Mouse (Mus musculus): ENCODE data around the gene Cep135. TPM values are rescaled to one million over a fixed set of nuclear protein-coding genes. Genes with fewer than 3 reads are reported as not detected.

Gene Cep135
- polyA plus RNA-seq, 2 experiments from 2014 or later, result 5.0 TPM

DNA sequence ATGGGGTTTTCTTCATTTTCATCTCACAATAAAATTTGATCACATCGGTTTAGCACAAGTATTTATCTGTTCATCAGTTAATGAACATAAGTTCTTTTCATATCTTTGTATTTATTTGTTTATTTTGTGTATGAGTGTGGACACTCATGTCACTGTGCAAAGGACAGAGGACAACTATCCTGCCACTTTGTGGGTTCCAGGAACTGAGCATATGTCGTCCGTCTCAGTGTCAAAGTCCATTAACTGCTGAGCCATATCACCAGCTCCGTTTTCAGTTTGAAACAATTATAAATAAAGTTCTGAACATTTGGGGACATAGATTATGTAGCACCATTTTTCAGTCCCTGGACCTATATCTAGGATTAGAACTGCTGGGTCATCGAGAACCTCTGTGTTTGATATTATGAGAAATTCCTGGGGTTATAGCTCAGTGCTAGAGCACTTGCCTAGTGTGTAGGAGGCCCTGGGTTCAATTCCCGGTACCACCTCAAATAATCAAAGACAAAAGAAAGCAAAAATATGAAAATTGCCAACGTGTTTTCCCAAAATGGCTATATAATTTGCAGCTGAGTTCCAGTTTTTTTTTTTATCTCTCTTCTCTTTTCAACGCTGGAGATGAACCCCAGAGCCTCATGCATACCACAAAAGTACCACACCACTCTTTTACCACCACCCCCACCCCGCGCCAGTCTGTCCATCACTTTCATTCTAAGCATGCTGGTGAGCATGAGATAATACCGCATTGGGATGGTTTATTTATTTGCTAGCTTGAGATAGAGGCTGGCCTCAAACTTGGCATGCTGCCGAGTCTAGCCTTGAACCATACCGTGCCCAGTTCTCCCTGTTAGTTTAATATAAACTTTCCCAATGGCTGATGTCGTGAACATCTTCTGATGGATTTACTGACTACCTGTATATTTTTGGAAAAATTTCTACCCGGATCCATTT is 96.4 kb downstream of the Cep135 start:
- no peak for ATAC-seq

DNA sequence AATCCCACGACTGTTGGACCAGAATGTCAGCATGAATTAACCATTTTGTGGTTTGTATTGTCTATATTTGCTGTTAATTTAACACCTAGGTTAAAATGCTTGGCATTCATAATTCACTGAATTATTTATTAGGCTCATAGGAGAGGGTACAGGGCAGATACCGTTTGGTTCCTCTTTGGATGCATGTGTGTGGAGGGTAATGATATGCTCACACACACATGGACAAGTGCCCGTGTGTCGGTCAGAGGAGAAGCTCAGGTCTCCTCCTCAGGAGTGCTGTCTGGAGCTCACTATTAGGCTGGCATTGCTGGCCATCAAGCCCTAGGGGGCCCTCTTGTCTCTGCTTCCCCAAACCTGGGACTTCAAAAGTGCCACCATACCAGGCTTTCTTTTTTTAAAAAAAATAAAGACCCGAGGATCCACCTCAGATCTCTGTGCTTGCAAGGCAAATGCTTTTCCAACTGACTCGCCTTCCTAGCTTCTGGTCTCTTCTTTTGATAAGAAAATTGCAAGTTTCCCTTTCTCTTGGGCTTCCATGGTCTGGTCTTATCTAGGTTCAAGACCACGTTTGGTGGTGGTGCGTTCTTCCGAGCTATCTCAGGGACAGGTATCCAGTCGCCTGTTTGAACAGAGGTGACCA is 99.6 kb downstream of the Cep135 start:
- ATAC-seq, result no peak

DNA sequence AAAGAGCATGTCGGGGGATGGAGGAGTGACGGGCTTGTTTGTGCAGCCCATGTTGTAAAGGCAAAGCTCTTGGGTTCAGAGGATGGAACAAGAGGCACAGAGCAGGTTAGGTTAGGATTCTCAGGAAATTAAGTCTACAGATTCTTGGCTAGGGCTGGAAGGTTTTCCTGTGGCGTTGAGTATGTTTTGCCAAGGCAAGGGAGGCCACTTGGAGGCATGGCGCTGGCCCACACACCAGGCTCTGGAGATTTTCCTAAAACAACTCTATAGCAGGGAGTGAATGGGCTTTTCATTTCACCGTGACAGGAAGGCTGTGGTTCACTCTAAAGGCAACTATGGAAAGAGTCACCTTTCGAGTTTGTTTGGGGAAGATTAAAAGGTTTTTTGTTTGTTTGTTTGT is 100.1 kb downstream of the Cep135 start:
- ATAC-seq, result no peak

DNA sequence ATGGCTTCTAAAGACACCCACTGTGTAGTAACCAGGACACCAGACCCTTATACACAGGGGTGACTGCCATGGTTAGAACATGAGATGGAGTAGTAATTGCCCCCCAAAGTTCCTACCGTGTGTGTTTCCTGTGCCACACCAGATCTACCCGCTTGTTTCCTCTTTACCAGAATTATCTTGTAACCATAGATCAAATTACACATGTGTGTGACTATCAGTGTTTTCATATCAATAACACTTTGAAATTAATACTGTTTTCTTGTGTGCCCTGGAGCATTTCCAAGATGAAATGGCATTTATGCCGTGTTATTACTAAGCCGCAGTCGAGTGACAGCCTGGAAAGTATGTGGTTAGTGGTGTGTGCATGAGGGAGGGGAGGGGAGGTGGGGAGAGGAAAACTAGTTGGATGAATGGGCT is 101.7 kb downstream of the Cep135 start:
- ATAC-seq, result no peak

DNA sequence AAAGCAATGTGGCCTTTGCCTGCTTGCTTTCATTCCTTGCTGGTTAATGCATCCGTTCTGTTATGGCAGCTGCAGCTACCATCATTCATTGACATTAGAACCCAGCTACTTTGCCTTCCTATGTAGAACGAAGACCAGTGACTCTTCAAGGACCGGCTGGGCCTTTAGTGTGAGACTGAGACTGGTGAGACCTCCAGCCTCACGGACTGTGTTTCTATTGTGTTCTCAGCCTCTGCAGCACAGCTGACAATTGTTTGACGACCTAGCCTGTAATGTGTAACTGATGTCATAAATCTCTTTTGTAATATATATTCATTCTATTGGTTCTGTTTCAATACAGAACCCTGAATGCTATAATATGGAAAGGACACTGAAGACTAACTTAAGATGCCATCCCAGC is 102.8 kb downstream of the Cep135 start:
- no peak for ATAC-seq

DNA sequence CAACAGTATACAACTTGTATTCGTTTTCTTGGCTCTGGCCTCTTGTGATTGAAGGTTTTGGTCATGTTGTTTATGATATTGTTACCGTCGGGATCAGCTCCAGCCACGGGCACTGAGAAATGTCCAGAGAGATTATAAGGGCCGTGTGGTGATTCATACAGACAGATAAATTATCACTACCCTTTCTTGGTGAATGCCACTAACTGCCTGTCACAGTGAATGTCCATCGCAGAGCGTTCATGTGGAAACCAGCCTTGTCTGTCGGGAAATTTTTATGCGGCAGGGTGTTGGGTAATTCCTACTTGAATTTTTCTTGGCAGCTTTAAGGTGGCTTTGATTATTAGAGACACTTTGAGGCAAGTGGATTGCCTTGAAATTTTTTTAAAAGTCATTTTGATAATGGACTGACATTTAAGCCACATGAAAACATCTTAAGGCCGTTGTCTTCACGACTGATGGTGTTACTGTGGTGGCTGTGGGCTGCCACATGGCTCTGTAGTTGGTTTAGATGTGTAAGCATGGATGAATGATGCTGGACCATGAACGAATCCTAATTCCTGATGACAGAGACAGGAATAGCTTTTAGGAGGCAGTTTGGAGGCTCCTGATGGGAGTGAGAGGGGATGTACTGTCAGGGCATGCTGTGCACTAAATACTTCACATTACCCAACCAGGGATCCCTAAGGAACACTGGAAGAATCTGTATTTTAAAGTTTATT is 103.4 kb downstream of the Cep135 start:
- ATAC-seq, result no peak

Other genes with a start within 250 kb of the Cep135 start
- gene Nmu, start 224.9 kb upstream of the Cep135 start, polyA plus RNA-seq (2017; shearing (Covaris generic)), result not detected
- gene Gm7271, start 104.7 kb upstream of the Cep135 start, polyA plus RNA-seq (2017; shearing (Covaris generic)), result not detected
- gene Exoc1, start 59.4 kb upstream of the Cep135 start, polyA plus RNA-seq (2017; shearing (Covaris generic)), result 10 to 100 TPM; 51.5 to 88.9 TPM
- gene C530008M17Rik, start 67.8 kb downstream of the Cep135 start, polyA plus RNA-seq (2017; shearing (Covaris generic)), result 1 to 10 TPM in 1 of 2 experiments, under 1 TPM in 1; 0.65 to 1.3 TPM

All from CD4-positive, CD25-positive, alpha-beta regulatory T cell, adult 4 months (primary cell).